Mouse (Mus musculus) testis, adult 2 months (tissue): ENCODE measurements at regions not wholly inside any gene's neighbourhood (a gene's known extent, or its start where the extent isn't known, plus 50 kb on each side); places are given as distances from the start of the nearest gene placed in this dataset.
"Not testable (repeated sequence)": the region's sequence is repeated elsewhere in the genome, so short reads cannot be mapped to it uniquely, and the experiment has no call there.

Source experiments
- H3K27ac ChIP-seq: fragments of 200-500 bp; 2 replicates; pipeline ENCODE4 v1.5.1; 2012; ENCODE audit warnings: low read depth, low read length; ENCODE audit not compliant: control insufficient read depth, insufficient read depth
- H3K27me3 ChIP-seq: fragments of 200-500 bp; 2 replicates; pipeline ENCODE4 v1.6.1; 2012; ENCODE audit warnings: mild to moderate bottlenecking, low read length, moderate library complexity; ENCODE audit not compliant: control insufficient read depth, insufficient read depth
- H3K36me3 ChIP-seq: fragments of 200-500 bp; 2 replicates; pipeline ENCODE4 v1.6.1; 2012; ENCODE audit warnings: mild to moderate bottlenecking, low read length; ENCODE audit not compliant: control insufficient read depth, insufficient read depth
- H3K4me1 ChIP-seq: fragments of 200-500 bp; 2 replicates; pipeline ENCODE4 v1.6.1; 2012; ENCODE audit warnings: low read length; ENCODE audit not compliant: control insufficient read depth, insufficient read depth
- H3K4me3 ChIP-seq: fragments of 200-500 bp; 2 replicates; pipeline ENCODE4 v1.5.1; 2012; ENCODE audit warnings: low read depth, mild to moderate bottlenecking, low read length, moderate library complexity, mixed read lengths; ENCODE audit not compliant: control insufficient read depth
- CTCF ChIP-seq: fragments of 200-500 bp; IDR thresholded peaks from 2 replicates; pipeline ENCODE4 v1.5.1; 2012; ENCODE audit warnings: low read depth, mild to moderate bottlenecking, inconsistent platforms, low read length, moderate library complexity; ENCODE audit not compliant: control insufficient read depth, insufficient read depth, insufficient replicate concordance
- POLR2A ChIP-seq: fragments of 200-500 bp; IDR thresholded peaks from 2 replicates; pipeline ENCODE4 v1.6.1; 2012; ENCODE audit warnings: low read depth, mild to moderate bottlenecking, inconsistent platforms, low read length, moderate library complexity; ENCODE audit not compliant: control insufficient read depth

- no peaks in the 10 kb centered on the region for H3K27me3 ChIP-seq
- H3K36me3 ChIP-seq = no peaks in the 10 kb centered on the region
- H3K27ac ChIP-seq = no peak overlapping the region
- no peaks in the 10 kb centered on the region for H3K4me1 ChIP-seq
- no peak overlapping the region for H3K4me3 ChIP-seq
- TF ChIP-seq POLR2A = no peak
Observed at GRCm38 (mm10) chr2:171587635-171588034, 455.6 kb downstream of the Cbln4 start.

GRCm38 (mm10) chr2:171586853-171587220 is 456.4 kb downstream of the Cbln4 start:
- Histone ChIP-seq H3K27ac (no peak overlapping the region), H3K27me3 (no peaks in the 10 kb centered on the region)
- no peak for TF ChIP-seq CTCF
- TF ChIP-seq POLR2A = no peak

GRCm38 (mm10) chr2:171586217-171586852 is 456.9 kb downstream of the Cbln4 start:
- no peaks in the 10 kb centered on the region for H3K27me3 ChIP-seq
- no peaks in the 10 kb centered on the region for H3K4me1 ChIP-seq
- H3K36me3 ChIP-seq = no peaks in the 10 kb centered on the region
- TF ChIP-seq POLR2A = no peak
- no peak for TF ChIP-seq CTCF
- no peak overlapping the region for H3K27ac ChIP-seq
- no peak overlapping the region for H3K4me3 ChIP-seq

More at GRCm38 (mm10) chr2:171586853-171587220, 456.4 kb downstream of the Cbln4 start:
- Histone ChIP-seq H3K4me1 (no peaks in the 10 kb centered on the region), H3K4me3 (no peak overlapping the region), H3K36me3 (no peaks in the 10 kb centered on the region)

GRCm38 (mm10) chr2:171574360-171574759 is 468.9 kb downstream of the Cbln4 start:
- no peaks in the 10 kb centered on the region for H3K4me1 ChIP-seq
- TF ChIP-seq CTCF (no peak), POLR2A (no peak)

GRCm38 (mm10) chr2:171562656-171563055 is 480.6 kb downstream of the Cbln4 start:
- no peaks in the 10 kb centered on the region for H3K27me3 ChIP-seq
- no peak for TF ChIP-seq CTCF
- no peak for TF ChIP-seq POLR2A
- H3K27ac ChIP-seq = no peak overlapping the region
- H3K36me3 ChIP-seq = no peaks in the 10 kb centered on the region
- no peak overlapping the region for H3K4me3 ChIP-seq
- no peaks in the 10 kb centered on the region for H3K4me1 ChIP-seq

More at GRCm38 (mm10) chr2:171574360-171574759, 468.9 kb downstream of the Cbln4 start:
- Histone ChIP-seq H3K36me3 (no peaks in the 10 kb centered on the region), H3K27ac (no peak overlapping the region), H3K27me3 (no peaks in the 10 kb centered on the region), H3K4me3 (no peak overlapping the region)

- not testable (repeated sequence) for H3K27ac ChIP-seq, H3K4me3 ChIP-seq, H3K36me3 ChIP-seq, H3K4me1 ChIP-seq, H3K27me3 ChIP-seq
Observed at GRCm38 (mm10) chr2:171542768-171543167, 500.5 kb downstream of the Cbln4 start.

- Histone ChIP-seq H3K4me1 (peaks cover 5% of the 10 kb centered on the region; the same call in 1 of the 2 replicates), H3K36me3 (no peaks in the 10 kb centered on the region), H3K27me3 (no peaks in the 10 kb centered on the region), H3K27ac (no peak overlapping the region), H3K4me3 (no peak overlapping the region)
- TF ChIP-seq POLR2A = no peak
- TF ChIP-seq CTCF = no peak
Observed at GRCm38 (mm10) chr2:171514876-171515275, 528.4 kb downstream of the Cbln4 start.

GRCm38 (mm10) chr2:171496620-171497019 is 546.6 kb downstream of the Cbln4 start:
- TF ChIP-seq CTCF (no peak), POLR2A (no peak)
- Histone ChIP-seq H3K4me3 (no peak overlapping the region), H3K27me3 (no peaks in the 10 kb centered on the region), H3K36me3 (no peaks in the 10 kb centered on the region), H3K4me1 (peaks cover 5% of the 10 kb centered on the region), H3K27ac (no peak overlapping the region)
